Mouse (Mus musculus): Measurements from ENCODE around the gene Klhl2. TPM values are rescaled to one million over a fixed set of nuclear protein-coding genes. Genes with fewer than 3 reads are reported as not detected.

The Klhl2 gene
- total RNA-seq, 4 experiments from 2014 or later: 49.6 to 81.4 (median 58.7) TPM

DNA sequence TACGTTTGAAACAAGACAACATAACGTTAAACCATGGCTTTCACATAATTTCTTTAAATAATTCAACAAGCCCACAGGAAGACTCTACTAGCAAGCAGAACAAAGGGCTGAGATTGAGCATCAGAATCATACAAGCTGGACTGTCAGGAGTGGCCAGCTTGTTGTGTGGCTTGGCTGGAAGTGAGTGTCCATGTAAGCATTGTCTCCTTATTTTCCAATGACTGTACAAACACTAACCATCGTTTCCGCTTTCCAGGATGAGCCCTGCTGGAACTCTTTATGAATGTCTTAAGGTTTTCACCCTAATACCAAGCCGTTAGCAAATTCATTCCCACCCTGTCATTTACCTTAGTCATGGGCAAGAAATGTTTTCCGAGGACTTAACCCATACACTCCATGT is 159.0 kb downstream of the Klhl2 start:
- DNase-seq: no peak

DNA sequence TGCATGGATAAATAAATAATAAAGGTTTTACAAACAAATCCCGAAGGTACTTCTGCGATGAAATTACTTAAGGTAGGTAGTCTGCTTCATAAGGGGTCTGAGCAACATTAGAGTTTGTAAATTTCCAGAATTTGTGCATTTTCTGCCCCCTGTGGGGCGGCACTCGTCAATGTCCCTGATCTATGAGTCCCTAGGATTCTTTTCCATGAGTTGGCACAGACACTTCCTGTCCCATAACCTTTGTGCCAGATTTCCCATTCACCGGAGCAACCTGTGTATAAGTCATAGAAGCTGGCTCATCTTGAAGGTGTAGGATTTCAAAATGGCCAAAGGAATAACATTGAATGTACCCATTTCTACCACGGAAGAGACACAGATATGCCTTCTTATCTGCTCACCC is 159.5 kb downstream of the Klhl2 start:
- DNase-seq: no peak

Other genes starting within 250 kb of the Klhl2 start
- 1,000 to 10,000 TPM in 2 of 4 experiments, 100 to 1,000 TPM in 2; 953 to 1,190 (median 1,047) TPM for gene Cpe, start 157.0 kb downstream of the Klhl2 start, total RNA-seq (2022)
- 100 to 1,000 TPM; 191 to 284 (median 277) TPM for gene Msmo1, start 116.2 kb downstream of the Klhl2 start, total RNA-seq (2022)
- 10 to 100 TPM; 54.2 to 69.9 (median 60.2) TPM for gene Tmem192, start 97.2 kb upstream of the Klhl2 start, total RNA-seq (2022)
- gene Trim75, start 137.8 kb upstream of the Klhl2 start, total RNA-seq (2022): not detected
- gene Trim61, start 168.5 kb upstream of the Klhl2 start, total RNA-seq (2022): not detected
- not detected for gene Trim60, start 168.6 kb upstream of the Klhl2 start, total RNA-seq (2022)
- gene Apela, start 187.3 kb upstream of the Klhl2 start, total RNA-seq (2022): not detected
- gene Gm10663, start 225.0 kb upstream of the Klhl2 start, total RNA-seq (2022): not detected